Mouse (Mus musculus): ENCODE measurements around the gene Wdr74. TPM values are rescaled to one million over a fixed set of nuclear protein-coding genes. Genes with fewer than 3 reads are reported as not detected.
"Not testable (repeated sequence)": the region's sequence is repeated elsewhere in the genome, so short reads cannot be mapped to it uniquely, and the experiment has no call there.

Gene Wdr74
- total and polyA plus RNA-seq, 3 experiments, result 37.8 to 124 (median 75.0) TPM

- H3K4me1 ChIP-seq (ENCODE audit: insufficient read depth, low read depth, low read length), result peaks cover 69% of the 10 kb centered on the region
- peak; percentile 55 for ATAC-seq (ENCODE audit: extremely low read depth, insufficient number of reproducible peaks, low FRiP score, poor library complexity, severe bottlenecking)
- TF ChIP-seq TAL1 (conservative IDR thresholded peaks at IDR 0.05; ENCODE audit: low read depth, low read length) (peak; percentile 97), POLR2AphosphoS5 (IDR thresholded peaks at IDR 0.05; ENCODE audit: insufficient replicate concordance, low read depth, low read length) (no peak), GATA1 (IDR thresholded peaks at IDR 0.05; ENCODE audit: borderline replicate concordance, low read length) (no peak), GATA2 (IDR thresholded peaks at IDR 0.05; ENCODE audit: borderline replicate concordance, low read depth, low read length) (no peak), CTCF (IDR thresholded peaks at IDR 0.05; ENCODE audit: low read depth, low read length) (no peak)
- peak overlapping the region; percentile 92; the same call in 1 of the 2 replicates for H3K4me3 ChIP-seq (ENCODE audit: low read depth, low read length)
- H3K27me3 ChIP-seq (ENCODE audit: insufficient read depth, low read length), result no peaks in the 10 kb centered on the region
- no peaks in the 10 kb centered on the region for H3K9me3 ChIP-seq (replicated peaks)
- peaks cover 36% of the 10 kb centered on the region for H3K36me3 ChIP-seq (replicated peaks)
- DNase-seq (ENCODE audit: low spot score), result peak; percentile 50
These were observed 20.8 kb upstream of the Wdr74 start for GRCm38 (mm10) chr19:8714653-8715481.

- H3K4me1 ChIP-seq (ENCODE audit: insufficient read depth, low read depth, low read length), result peaks cover 68% of the 10 kb centered on the region
- no peak overlapping the region for H3K4me3 ChIP-seq (ENCODE audit: low read depth, low read length)
- peaks cover 30% of the 10 kb centered on the region for H3K36me3 ChIP-seq (replicated peaks)
- H3K9me3 ChIP-seq (replicated peaks), result no peaks in the 10 kb centered on the region
- no peaks in the 10 kb centered on the region for H3K27me3 ChIP-seq (ENCODE audit: insufficient read depth, low read length)
- ATAC-seq (ENCODE audit: extremely low read depth, insufficient number of reproducible peaks, low FRiP score, poor library complexity, severe bottlenecking), result no peak
- no peak for TF ChIP-seq GATA1 (IDR thresholded peaks at IDR 0.05; ENCODE audit: borderline replicate concordance, low read length)
- TF ChIP-seq POLR2AphosphoS5 (IDR thresholded peaks at IDR 0.05; ENCODE audit: insufficient replicate concordance, low read depth, low read length), result no peak
- TF ChIP-seq GATA2 (IDR thresholded peaks at IDR 0.05; ENCODE audit: borderline replicate concordance, low read depth, low read length), result no peak
- TF ChIP-seq TAL1 (conservative IDR thresholded peaks at IDR 0.05; ENCODE audit: low read depth, low read length), result 0 out of 2 replicates have a peak, but pooled peaks have one; percentile 18
- no peak for TF ChIP-seq CTCF (IDR thresholded peaks at IDR 0.05; ENCODE audit: low read depth, low read length)
- DNase-seq (ENCODE audit: low spot score), result no peak
These were observed 19.5 kb upstream of the Wdr74 start for GRCm38 (mm10) chr19:8715868-8716766.

GRCm38 (mm10) chr19:8716767-8717475 is 18.7 kb upstream of the Wdr74 start:
- no peak for DNase-seq (ENCODE audit: low spot score)
- Histone ChIP-seq H3K36me3 (replicated peaks) (peaks cover 24% of the 10 kb centered on the region), H3K4me3 (ENCODE audit: low read depth, low read length) (no peak overlapping the region), H3K27me3 (ENCODE audit: insufficient read depth, low read length) (no peaks in the 10 kb centered on the region), H3K4me1 (ENCODE audit: insufficient read depth, low read depth, low read length) (peaks cover 71% of the 10 kb centered on the region), H3K9me3 (replicated peaks) (no peaks in the 10 kb centered on the region)
- no peak for TF ChIP-seq GATA1 (IDR thresholded peaks at IDR 0.05; ENCODE audit: borderline replicate concordance, low read length)
- no peak for TF ChIP-seq CTCF (IDR thresholded peaks at IDR 0.05; ENCODE audit: low read depth, low read length)
- TF ChIP-seq POLR2AphosphoS5 (IDR thresholded peaks at IDR 0.05; ENCODE audit: insufficient replicate concordance, low read depth, low read length), result no peak
- no peak for TF ChIP-seq GATA2 (IDR thresholded peaks at IDR 0.05; ENCODE audit: borderline replicate concordance, low read depth, low read length)
- no peak for TF ChIP-seq TAL1 (conservative IDR thresholded peaks at IDR 0.05; ENCODE audit: low read depth, low read length)
- no peak for ATAC-seq (ENCODE audit: extremely low read depth, insufficient number of reproducible peaks, low FRiP score, poor library complexity, severe bottlenecking)

GRCm38 (mm10) chr19:8718357-8718756 is 17.3 kb upstream of the Wdr74 start:
- DNase-seq (ENCODE audit: low spot score) (no peak), ATAC-seq (ENCODE audit: extremely low read depth, insufficient number of reproducible peaks, low FRiP score, poor library complexity, severe bottlenecking) (no peak)
- Histone ChIP-seq H3K4me1 (ENCODE audit: insufficient read depth, low read depth, low read length) (peaks cover 74% of the 10 kb centered on the region), H3K4me3 (ENCODE audit: low read depth, low read length) (no peak overlapping the region), H3K36me3 (replicated peaks) (peaks cover 16% of the 10 kb centered on the region), H3K9me3 (replicated peaks) (no peaks in the 10 kb centered on the region), H3K27me3 (ENCODE audit: insufficient read depth, low read length) (no peaks in the 10 kb centered on the region)
- TF ChIP-seq TAL1 (conservative IDR thresholded peaks at IDR 0.05; ENCODE audit: low read depth, low read length) (no peak), CTCF (IDR thresholded peaks at IDR 0.05; ENCODE audit: low read depth, low read length) (peak; percentile 77)

GRCm38 (mm10) chr19:8719037-8719436 is 16.6 kb upstream of the Wdr74 start:
- not testable (repeated sequence) for ATAC-seq (ENCODE audit: extremely low read depth, insufficient number of reproducible peaks, low FRiP score, poor library complexity, severe bottlenecking); DNase-seq (ENCODE audit: low spot score); H3K27me3 ChIP-seq (ENCODE audit: insufficient read depth, low read length); H3K9me3 ChIP-seq (replicated peaks); H3K4me3 ChIP-seq (ENCODE audit: low read depth, low read length)
- Histone ChIP-seq H3K4me1 (ENCODE audit: insufficient read depth, low read depth, low read length) (peaks cover 71% of the 10 kb centered on the region), H3K36me3 (replicated peaks) (peaks cover 22% of the 10 kb centered on the region)

- H3K4me1 ChIP-seq (ENCODE audit: insufficient read depth, low read depth, low read length), result peaks cover 54% of the 10 kb centered on the region
- no peaks in the 10 kb centered on the region for H3K27me3 ChIP-seq (ENCODE audit: insufficient read depth, low read length)
- no peak for ATAC-seq (ENCODE audit: extremely low read depth, insufficient number of reproducible peaks, low FRiP score, poor library complexity, severe bottlenecking)
- peaks cover 39% of the 10 kb centered on the region for H3K36me3 ChIP-seq (replicated peaks)
- H3K9me3 ChIP-seq (replicated peaks), result no peaks in the 10 kb centered on the region
- no peak for TF ChIP-seq POLR2AphosphoS5 (IDR thresholded peaks at IDR 0.05; ENCODE audit: insufficient replicate concordance, low read depth, low read length)
- TF ChIP-seq TAL1 (conservative IDR thresholded peaks at IDR 0.05; ENCODE audit: low read depth, low read length), result no peak
- TF ChIP-seq GATA1 (IDR thresholded peaks at IDR 0.05; ENCODE audit: borderline replicate concordance, low read length), result no peak
- no peak for TF ChIP-seq GATA2 (IDR thresholded peaks at IDR 0.05; ENCODE audit: borderline replicate concordance, low read depth, low read length)
- no peak for TF ChIP-seq CTCF (IDR thresholded peaks at IDR 0.05; ENCODE audit: low read depth, low read length)
- DNase-seq (ENCODE audit: low spot score), result no peak
- H3K4me3 ChIP-seq (ENCODE audit: low read depth, low read length), result peak overlapping the region; percentile 45; the same call in 1 of the 2 replicates
These were observed 14.2 kb upstream of the Wdr74 start for GRCm38 (mm10) chr19:8721378-8721777.

Measured in G1E (cell line).